Mouse (Mus musculus) CD8-positive naive resting alpha-beta T cell, adult 2 months (primary cell): ENCODE data around the gene Wls.

Experiments
- DNase-seq, 2 experiments: peaks; one replicate each; pipeline ENCODE4 v3.0.0; 2022; ENCODE audit warnings: low read depth in 2 of 2, low spot score in 2 of 2

Wls gene

DNA sequence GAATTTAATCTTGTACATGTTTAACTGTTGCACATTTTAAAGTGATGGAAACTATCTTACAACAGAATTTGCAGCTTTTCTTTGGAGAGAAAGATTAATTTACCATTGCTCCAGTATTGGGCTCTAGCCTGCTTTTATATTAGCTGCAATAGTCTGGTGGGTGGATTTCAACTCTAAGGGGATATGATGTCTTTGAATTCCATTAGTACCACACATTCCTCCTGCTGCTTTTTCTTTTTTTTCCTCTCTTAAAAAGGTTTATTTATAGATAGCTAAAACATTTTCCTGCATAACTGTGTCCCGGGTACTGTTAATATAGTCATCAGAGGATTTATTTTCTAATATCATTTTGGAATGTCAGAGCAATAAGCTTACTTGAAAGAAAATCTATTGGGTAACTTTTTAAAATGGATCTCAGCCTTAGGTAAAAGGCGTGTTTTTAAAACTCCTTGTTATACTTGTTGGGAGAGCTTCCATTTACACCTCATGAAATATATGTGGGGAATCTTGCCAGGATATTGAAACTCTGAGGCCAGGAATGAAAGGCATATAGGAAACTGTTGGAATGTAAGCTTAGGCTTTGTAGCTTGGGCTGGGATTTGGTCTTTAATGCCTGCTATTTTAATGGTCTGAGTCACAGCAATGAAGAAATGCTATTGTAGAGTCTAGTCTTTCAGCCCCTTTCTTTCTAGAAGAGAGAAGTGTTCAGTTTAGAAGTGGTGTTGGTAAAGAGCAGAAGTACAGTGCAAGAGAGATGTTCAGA, 78.0 kb downstream of the Wls start:
- no peak for DNase-seq
